Mouse (Mus musculus) liver, postnatal 0 days (tissue): Measurements from ENCODE around the gene Fut8. TPM values are rescaled to one million over a fixed set of nuclear protein-coding genes. Genes with fewer than 3 reads are reported as not detected.

Experiments used
- ATAC-seq: fragments of 200-750 bp; cut with Nextera tagmentation; 2 replicates; pipeline ENCODE4 v1.8.0; 2017; ENCODE audit warnings: mild to moderate bottlenecking, moderate library complexity
- DNase-seq: peaks from one replicate; pipeline ENCODE4 v3.0.0-alpha.2; 2016
- H3K27ac ChIP-seq: fragments of 300-500 bp; sonication (generic); 2 replicates; pipeline ENCODE4 v1.5.1; 2014; ENCODE audit warnings: antibody characterized with exemption, moderate library complexity, mild to moderate bottlenecking, low read depth
- H3K27me3 ChIP-seq: fragments of 300-500 bp; sonication (generic); 2 replicates; pipeline ENCODE4 v1.6.1; 2014; ENCODE audit warnings: low read length, control low read depth, mixed read lengths; ENCODE audit not compliant: insufficient read depth
- H3K36me3 ChIP-seq: fragments of 300-500 bp; sonication (generic); replicated peaks from 2 replicates; pipeline ENCODE4 v1.6.1; 2014; ENCODE audit warnings: mild to moderate bottlenecking, control low read depth, low read length, moderate library complexity, mixed read lengths; ENCODE audit not compliant: insufficient read depth
- H3K4me1 ChIP-seq: fragments of 300-500 bp; sonication (generic); 2 replicates; pipeline ENCODE4 v1.6.1; 2014; ENCODE audit warnings: antibody characterized with exemption, mild to moderate bottlenecking, control low read depth; ENCODE audit not compliant: insufficient read depth
- H3K4me2 ChIP-seq: fragments of 300-500 bp; sonication (generic); 2 replicates; pipeline ENCODE4 v1.6.1; 2014; ENCODE audit warnings: low read depth, mild to moderate bottlenecking, low read length, moderate library complexity, mixed read lengths
- H3K4me3 ChIP-seq: fragments of 300-500 bp; sonication (generic); 2 replicates; pipeline ENCODE4 v1.5.1; 2014; ENCODE audit warnings: low read depth, low read length
- H3K9ac ChIP-seq: fragments of 300-500 bp; sonication (generic); replicated peaks from 2 replicates; pipeline ENCODE4 v1.6.1; 2014; ENCODE audit warnings: mild to moderate bottlenecking, moderate library complexity
- H3K9me3 ChIP-seq: fragments of 300-500 bp; sonication (generic); 2 replicates; pipeline ENCODE4 v1.6.1; 2016; ENCODE audit warnings: mild to moderate bottlenecking, control low read depth, low read length, mixed read lengths
- CTCF ChIP-seq: sonication (generic); IDR thresholded peaks from 2 replicates; pipeline ENCODE4 v1.5.1; 2016; ENCODE audit warnings: antibody characterized with exemption, low read depth
- EP300 ChIP-seq: IDR thresholded peaks from 2 replicates; pipeline ENCODE4 v1.6.1; 2016; ENCODE audit warnings: antibody characterized with exemption, low read depth, mild to moderate bottlenecking
- WGBS: fragments of 180-500 bp; shearing (Covaris S2); extraction: QIAGEN DNeasy Blood & Tissue Kit; methylation state at CpG from one replicate; pipeline ENCODE4 v1.1.7; 2014; ENCODE audit not compliant: insufficient replicate concordance; 5-methylcytosine and 5-hydroxymethylcytosine counted together
- polyA plus RNA-seq: library from polyadenylated mRNA; unstranded; fragments of >200 nt; fragmentation: Nextera tagmentation; extraction: Ambion mirVana; gene quantifications from 2 replicates; pipeline ENCODE4 v1.2.1, GENCODE M21; 2015

Gene Fut8
- polyA plus RNA-seq, 1 experiment from 2014 or later, result 8.6 TPM

GRCm38 (mm10) chr12:77292375-77293258 is 54.7 kb downstream of the Fut8 start:
- Histone ChIP-seq H3K9ac (no peak overlapping the region), H3K4me3 (no peak overlapping the region), H3K27me3 (no peaks in the 10 kb centered on the region), H3K4me1 (no peaks in the 10 kb centered on the region), H3K4me2 (no peak overlapping the region), H3K27ac (no peak overlapping the region), H3K36me3 (no peaks in the 10 kb centered on the region), H3K9me3 (no peaks in the 10 kb centered on the region)
- DNase-seq (no peak), ATAC-seq (no peak)
- TF ChIP-seq EP300, result no peak
- no peak for TF ChIP-seq CTCF
- 54% methylated on average over 4 of the region's 4 CpGs for WGBS

GRCm38 (mm10) chr12:77296119-77296518 is 58.2 kb downstream of the Fut8 start:
- TF ChIP-seq CTCF, result no peak
- TF ChIP-seq EP300, result no peak
- 80% methylated on average over 1 of the region's 1 CpGs for whole genome bisulfite sequencing
- H3K4me3 ChIP-seq, result no peak overlapping the region
- DNase-seq (no peak), ATAC-seq (no peak)
- no peaks in the 10 kb centered on the region; the same call in 1 of the 2 replicates for H3K4me1 ChIP-seq
- H3K9ac ChIP-seq, result no peak overlapping the region
- no peaks in the 10 kb centered on the region for H3K27me3 ChIP-seq
- no peak overlapping the region for H3K27ac ChIP-seq
- H3K4me2 ChIP-seq, result no peak overlapping the region
- no peaks in the 10 kb centered on the region for H3K9me3 ChIP-seq
- no peaks in the 10 kb centered on the region for H3K36me3 ChIP-seq

- Histone ChIP-seq H3K27ac (no peak overlapping the region), H3K4me2 (no peak overlapping the region), H3K36me3 (no peaks in the 10 kb centered on the region), H3K4me1 (no peaks in the 10 kb centered on the region; the same call in 1 of the 2 replicates), H3K4me3 (no peak overlapping the region), H3K9me3 (no peaks in the 10 kb centered on the region), H3K9ac (no peak overlapping the region), H3K27me3 (no peaks in the 10 kb centered on the region)
- ATAC-seq, result no peak
- WGBS, result 83% methylated on average over 4 of the region's 4 CpGs
- no peak for TF ChIP-seq EP300
- no peak for TF ChIP-seq CTCF
- no peak for DNase-seq
Observed at GRCm38 (mm10) chr12:77297114-77297513, 59.2 kb downstream of the Fut8 start.

- H3K4me1 ChIP-seq, result no peaks in the 10 kb centered on the region; the same call in 1 of the 2 replicates
- H3K27me3 ChIP-seq, result no peaks in the 10 kb centered on the region
- no peak for TF ChIP-seq EP300
- no peak for TF ChIP-seq CTCF
- no peak overlapping the region for H3K27ac ChIP-seq
- no peaks in the 10 kb centered on the region for H3K36me3 ChIP-seq
- H3K9ac ChIP-seq, result no peak overlapping the region
- no peak overlapping the region for H3K4me3 ChIP-seq
- 72% methylated on average over 2 of the region's 2 CpGs for WGBS
- ATAC-seq (no peak), DNase-seq (no peak)
- H3K4me2 ChIP-seq, result no peak overlapping the region
- no peaks in the 10 kb centered on the region for H3K9me3 ChIP-seq
Observed at GRCm38 (mm10) chr12:77297858-77298257, 59.9 kb downstream of the Fut8 start.

GRCm38 (mm10) chr12:77302011-77302410 is 64.1 kb downstream of the Fut8 start:
- no peak for TF ChIP-seq CTCF
- no peak for TF ChIP-seq EP300
- no peak for ATAC-seq
- WGBS, result 92% methylated on average over 1 of the region's 1 CpGs
- DNase-seq, result no peak
- Histone ChIP-seq H3K27ac (no peak overlapping the region), H3K27me3 (no peaks in the 10 kb centered on the region), H3K9ac (no peak overlapping the region), H3K4me1 (no peaks in the 10 kb centered on the region; the same call in 1 of the 2 replicates), H3K4me3 (no peak overlapping the region), H3K4me2 (no peak overlapping the region), H3K9me3 (no peaks in the 10 kb centered on the region), H3K36me3 (no peaks in the 10 kb centered on the region)

- Histone ChIP-seq H3K27ac (no peak overlapping the region), H3K36me3 (no peaks in the 10 kb centered on the region), H3K4me3 (no peak overlapping the region), H3K27me3 (no peaks in the 10 kb centered on the region), H3K9ac (no peak overlapping the region), H3K4me2 (no peak overlapping the region), H3K9me3 (no peaks in the 10 kb centered on the region), H3K4me1 (no peaks in the 10 kb centered on the region)
- no peak for ATAC-seq
- DNase-seq, result no peak
- TF ChIP-seq CTCF (no peak), EP300 (no peak)
Observed at GRCm38 (mm10) chr12:77303367-77303766, 65.4 kb downstream of the Fut8 start.
